Mouse (Mus musculus): Measurements from ENCODE around the gene Prl2c5. TPM values are rescaled to one million over a fixed set of nuclear protein-coding genes. Genes with fewer than 3 reads are reported as not detected.

The Prl2c5 gene
- under 1 TPM in 1 of 2 experiments, not detected in 1; 0.80 TPM for polyA plus RNA-seq (2017; shearing (Covaris generic))

DNA sequence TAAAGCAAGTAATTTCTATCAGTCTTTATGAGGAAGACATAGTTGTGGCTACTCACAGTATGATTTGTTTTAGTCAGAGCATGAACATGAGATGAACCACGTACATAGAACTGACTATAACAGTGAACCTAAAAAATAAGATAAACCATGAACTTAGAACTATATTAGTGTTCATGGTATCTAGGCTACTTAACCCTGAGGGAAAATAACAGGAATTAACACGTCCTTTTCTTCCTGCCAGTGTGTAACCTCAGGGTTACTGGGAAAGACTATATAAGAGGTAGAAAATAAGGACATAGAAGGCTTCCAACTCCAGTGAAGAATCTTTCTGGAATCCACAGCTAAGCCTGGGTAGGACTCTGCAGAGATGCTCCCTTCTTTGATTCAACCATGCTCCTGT is at the start of gene Prl2c5:
TSS of gene Prl2c5 (plus strand) at position 301 of the 400 bp plus-strand sequence.

Other genes starting within 250 kb of the Prl2c5 start
- gene Prl2c2, start 177.3 kb upstream of the Prl2c5 start, polyA plus RNA-seq (2017; shearing (Covaris generic)): not detected
- 1 to 10 TPM; 5.1 to 5.4 TPM for gene Gpr137b, start 211.3 kb downstream of the Prl2c5 start, polyA plus RNA-seq (2017; shearing (Covaris generic))

Measured in activated CD4-positive, CD25-positive, alpha-beta regulatory T cell (primary cell).